Mouse (Mus musculus) intestine, postnatal 0 days (tissue): ENCODE data around the gene Trak1. TPM values are rescaled to one million over a fixed set of nuclear protein-coding genes. Genes with fewer than 3 reads are reported as not detected.
"Not testable (repeated sequence)": the region's sequence is repeated elsewhere in the genome, so short reads cannot be mapped to it uniquely, and the experiment has no call there.

ENCODE experiments used
- ATAC-seq: fragments of 200-750 bp; cut with Nextera tagmentation; 2 replicates; pipeline ENCODE4 v1.8.0; 2017; ENCODE audit warnings: mild to moderate bottlenecking, moderate TSS enrichment, moderate library complexity
- H3K27ac ChIP-seq: fragments of 300-500 bp; sonication (generic); 2 replicates; pipeline ENCODE4 v1.5.1; 2014; ENCODE audit warnings: mild to moderate bottlenecking, low read depth, low read length, moderate library complexity
- H3K27me3 ChIP-seq: fragments of 300-500 bp; sonication (generic); replicated peaks from 2 replicates; pipeline ENCODE4 v1.6.1; 2014; ENCODE audit warnings: low read length, mixed read lengths; ENCODE audit not compliant: control insufficient read depth, insufficient read depth
- H3K36me3 ChIP-seq: fragments of 300-500 bp; sonication (generic); 2 replicates; pipeline ENCODE4 v1.6.1; 2014; ENCODE audit warnings: mild to moderate bottlenecking, moderate library complexity; ENCODE audit not compliant: control insufficient read depth, insufficient read depth
- H3K4me1 ChIP-seq: fragments of 300-500 bp; sonication (generic); replicated peaks from 2 replicates; pipeline ENCODE4 v1.6.1; 2014; ENCODE audit warnings: antibody characterized with exemption, low read length, mixed read lengths; ENCODE audit not compliant: control insufficient read depth, insufficient read depth
- H3K4me2 ChIP-seq: fragments of 300-500 bp; sonication (generic); replicated peaks from 2 replicates; pipeline ENCODE4 v1.6.1; 2014; ENCODE audit warnings: low read depth, mild to moderate bottlenecking, moderate library complexity
- H3K4me3 ChIP-seq: fragments of 300-500 bp; sonication (generic); 2 replicates; pipeline ENCODE4 v1.5.1; 2014; ENCODE audit warnings: low read depth, low read length
- H3K9ac ChIP-seq: fragments of 300-500 bp; sonication (generic); 2 replicates; pipeline ENCODE4 v1.6.1; 2014; ENCODE audit warnings: mild to moderate bottlenecking, low read depth, low read length
- H3K9me3 ChIP-seq: fragments of 300-500 bp; sonication (generic); 2 replicates; pipeline ENCODE4 v1.6.1; 2016; ENCODE audit warnings: mixed run types; ENCODE audit not compliant: control insufficient read depth
- CTCF ChIP-seq: sonication (generic); IDR thresholded peaks from 2 replicates; pipeline ENCODE4 v1.5.1; 2016; ENCODE audit warnings: low read depth, mild to moderate bottlenecking, control low read depth, antibody characterized with exemption, moderate library complexity
- WGBS: fragments of 180-500 bp; shearing (Covaris S2); extraction: QIAGEN DNeasy Blood & Tissue Kit; methylation state at CpG from one replicate; pipeline ENCODE4 v1.1.7; 2014; 5-methylcytosine and 5-hydroxymethylcytosine counted together
- polyA plus RNA-seq: library from polyadenylated mRNA; unstranded; fragments of >200 nt; fragmentation: Nextera tagmentation; extraction: Ambion mirVana; gene quantifications from 2 replicates; pipeline ENCODE4 v1.2.1, GENCODE M21; 2015

Trak1 gene
- polyA plus RNA-seq, 1 experiment from 2014 or later = 16.3 TPM

GRCm38 (mm10) chr9:121321118-121321517 lies 23.8 kb downstream of the Trak1 start:
- H3K4me3 ChIP-seq = no peak overlapping the region
- no peaks in the 10 kb centered on the region for H3K27me3 ChIP-seq
- no peak for ATAC-seq
- no peak overlapping the region for H3K4me2 ChIP-seq
- 0 out of 2 replicates have a peak, but pooled peaks cover 4% of the 10 kb centered on the region for H3K36me3 ChIP-seq
- 94% methylated on average over 2 of the region's 2 CpGs for whole genome bisulfite sequencing
- no peak overlapping the region for H3K9ac ChIP-seq
- H3K9me3 ChIP-seq = no peaks in the 10 kb centered on the region
- TF ChIP-seq CTCF = no peak
- 0 out of 2 replicates have a peak overlapping the region, but pooled peaks have one; percentile 28 for H3K27ac ChIP-seq
- 0 out of 2 replicates have a peak, but pooled peaks cover 16% of the 10 kb centered on the region for H3K4me1 ChIP-seq

DNA sequence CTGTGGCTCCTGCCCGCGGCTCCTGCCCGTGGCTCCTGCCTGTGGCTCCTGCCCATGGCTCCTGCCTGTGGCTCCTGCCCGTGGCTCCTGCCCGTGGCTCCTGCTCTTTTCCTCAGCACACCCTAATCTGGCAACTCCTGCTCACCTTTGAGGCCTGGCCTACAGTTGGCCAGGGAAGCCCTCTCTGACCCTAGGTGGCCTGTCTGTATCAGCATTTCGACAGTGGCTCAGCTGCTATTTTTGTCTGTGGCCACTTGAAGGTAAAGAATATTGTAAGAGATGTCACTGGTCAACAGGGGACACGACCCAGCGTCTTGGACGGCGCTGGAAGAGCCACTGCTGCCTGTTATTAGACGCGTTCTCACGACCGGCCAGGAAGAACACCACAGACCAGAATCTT lies 24.7 kb downstream of the Trak1 start:
- 94% methylated on average over 14 of the region's 14 CpGs for WGBS
- no peak for TF ChIP-seq CTCF

DNA sequence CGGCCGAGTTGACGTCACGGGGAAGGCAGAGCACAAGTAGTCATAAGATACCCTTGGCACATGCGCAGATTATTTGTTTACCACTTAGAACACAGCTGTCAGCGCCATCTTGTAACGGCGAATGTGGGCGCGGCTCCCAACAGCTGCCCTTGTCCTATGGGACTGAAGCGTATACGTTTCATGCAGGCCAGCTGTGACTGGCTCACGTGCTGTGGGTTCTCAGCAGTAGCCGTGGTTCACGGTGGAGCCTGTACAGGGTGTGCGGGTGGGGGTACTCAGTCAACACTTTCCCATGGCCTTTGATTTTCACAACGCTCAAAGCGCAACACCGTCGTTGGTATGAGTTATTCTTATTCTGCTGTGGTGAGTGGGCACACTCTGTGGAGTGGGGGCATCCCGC lies 31.0 kb downstream of the Trak1 start:
- not testable (repeated sequence) for H3K27ac ChIP-seq, H3K9ac ChIP-seq, ATAC-seq, H3K4me2 ChIP-seq, H3K36me3 ChIP-seq, H3K27me3 ChIP-seq, H3K4me1 ChIP-seq, H3K9me3 ChIP-seq, H3K4me3 ChIP-seq
- WGBS = 97% methylated on average over 16 of the region's 21 CpGs

More for the DNA sequence above, 24.7 kb downstream of the Trak1 start:
- Histone ChIP-seq H3K4me3 (no peak overlapping the region), H3K4me2 (no peak overlapping the region), H3K27me3 (no peaks in the 10 kb centered on the region), H3K36me3 (0 out of 2 replicates have a peak, but pooled peaks cover 4% of the 10 kb centered on the region), H3K4me1 (0 out of 2 replicates have a peak, but pooled peaks cover 15% of the 10 kb centered on the region), H3K27ac (no peak overlapping the region), H3K9ac (no peak overlapping the region), H3K9me3 (no peaks in the 10 kb centered on the region)
- ATAC-seq = no peak

GRCm38 (mm10) chr9:121329181-121329580 lies 31.9 kb downstream of the Trak1 start:
- Histone ChIP-seq H3K4me3 (no peak overlapping the region), H3K4me2 (no peak overlapping the region), H3K4me1 (0 out of 2 replicates have a peak, but pooled peaks cover 2% of the 10 kb centered on the region), H3K27ac (no peak overlapping the region), H3K9me3 (no peaks in the 10 kb centered on the region), H3K27me3 (no peaks in the 10 kb centered on the region), H3K9ac (no peak overlapping the region), H3K36me3 (no peaks in the 10 kb centered on the region)
- no peak for ATAC-seq
- 63% methylated on average over 8 of the region's 8 CpGs for WGBS
- TF ChIP-seq CTCF = no peak

DNA sequence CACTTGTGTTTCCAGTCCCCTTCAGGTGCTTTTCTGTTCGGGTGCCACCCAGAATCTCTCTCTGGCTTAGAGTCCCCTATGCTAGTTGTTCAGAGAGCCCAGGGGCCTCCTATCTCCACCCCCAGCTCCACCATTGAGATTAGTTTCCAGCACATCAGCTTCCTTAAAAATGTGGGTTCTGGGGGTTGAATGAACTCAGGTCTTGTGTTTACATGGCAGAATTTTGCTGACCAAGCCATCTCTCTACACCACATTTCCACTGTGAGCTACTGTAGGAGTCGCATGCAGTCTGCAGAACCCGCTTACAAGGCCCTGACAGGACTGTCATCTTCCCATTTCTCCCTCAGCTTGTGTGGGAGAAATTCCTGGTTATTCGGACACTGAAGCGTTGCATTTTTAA lies 32.8 kb downstream of the Trak1 start:
- no peak for TF ChIP-seq CTCF
- H3K4me3 ChIP-seq = no peak overlapping the region
- no peak for ATAC-seq
- H3K36me3 ChIP-seq = no peaks in the 10 kb centered on the region
- no peaks in the 10 kb centered on the region for H3K9me3 ChIP-seq
- H3K4me2 ChIP-seq = no peak overlapping the region
- WGBS = 88% methylated on average over 5 of the region's 5 CpGs
- 0 out of 2 replicates have a peak, but pooled peaks cover 6% of the 10 kb centered on the region for H3K4me1 ChIP-seq
- H3K9ac ChIP-seq = no peak overlapping the region
- H3K27ac ChIP-seq = no peak overlapping the region
- no peaks in the 10 kb centered on the region for H3K27me3 ChIP-seq

GRCm38 (mm10) chr9:121331438-121331837 lies 34.1 kb downstream of the Trak1 start:
- no peak overlapping the region for H3K4me3 ChIP-seq

More at GRCm38 (mm10) chr9:121331438-121331837, 34.1 kb downstream of the Trak1 start:
- peak; percentile 36 for ATAC-seq
- no peak for TF ChIP-seq CTCF
- Histone ChIP-seq H3K9ac (no peak overlapping the region), H3K4me2 (0 out of 2 replicates have a peak overlapping the region, but pooled peaks have one; percentile 1), H3K27me3 (no peaks in the 10 kb centered on the region), H3K9me3 (no peaks in the 10 kb centered on the region), H3K36me3 (no peaks in the 10 kb centered on the region), H3K27ac (0 out of 2 replicates have a peak overlapping the region, but pooled peaks have one; percentile 63), H3K4me1 (peaks cover 14% of the 10 kb centered on the region)
- WGBS = 11% methylated on average over 5 of the region's 5 CpGs
